Mouse (Mus musculus) embryonic facial prominence, embryonic 15.5 days (tissue): ENCODE results near the gene Dnajc6. TPM values are rescaled to one million over a fixed set of nuclear protein-coding genes. Genes with fewer than 3 reads are reported as not detected.

ENCODE experiments used
- ATAC-seq: fragments of 200-750 bp; cut with Nextera tagmentation; 2 replicates; pipeline ENCODE4 v1.8.0; 2017; ENCODE audit warnings: low read depth, moderate TSS enrichment; ENCODE audit not compliant: insufficient number of reproducible peaks, low FRiP score, low TSS enrichment
- H3K27ac ChIP-seq: fragments of 300-500 bp; sonication (generic); replicated peaks from 2 replicates; pipeline ENCODE4 v1.5.1; 2015; ENCODE audit warnings: mild to moderate bottlenecking, inconsistent platforms
- H3K27me3 ChIP-seq: fragments of 300-500 bp; sonication (generic); 2 replicates; pipeline ENCODE4 v1.6.1; 2015; ENCODE audit warnings: inconsistent platforms
- H3K36me3 ChIP-seq: fragments of 300-500 bp; sonication (generic); 2 replicates; pipeline ENCODE4 v1.6.1; 2015; ENCODE audit warnings: mild to moderate bottlenecking, inconsistent platforms
- H3K4me1 ChIP-seq: fragments of 300-500 bp; sonication (generic); 2 replicates; pipeline ENCODE4 v1.6.1; 2015; ENCODE audit warnings: inconsistent platforms
- H3K4me2 ChIP-seq: fragments of 300-500 bp; sonication (generic); replicated peaks from 2 replicates; pipeline ENCODE4 v1.6.1; 2015; ENCODE audit warnings: mild to moderate bottlenecking, inconsistent platforms
- H3K4me3 ChIP-seq: fragments of 300-500 bp; sonication (generic); replicated peaks from 2 replicates; pipeline ENCODE4 v1.5.1; 2015; ENCODE audit warnings: mild to moderate bottlenecking, inconsistent platforms
- H3K9ac ChIP-seq: fragments of 300-500 bp; sonication (generic); 2 replicates; pipeline ENCODE4 v1.6.1; 2015; ENCODE audit warnings: inconsistent platforms
- H3K9me3 ChIP-seq: fragments of 300-500 bp; sonication (generic); replicated peaks from 2 replicates; pipeline ENCODE4 v1.6.1; 2016; ENCODE audit warnings: inconsistent platforms
- WGBS: fragments of 180-500 bp; shearing (Covaris S2); methylation state at CpG from one replicate; pipeline ENCODE4 v1.1.7; 2015; 5-methylcytosine and 5-hydroxymethylcytosine counted together
- polyA plus RNA-seq: library from polyadenylated mRNA; unstranded; fragments of >200 nt; fragmentation: Nextera tagmentation; extraction: Ambion mirVana; gene quantifications from 2 replicates; pipeline ENCODE4 v1.2.1, GENCODE M21; 2015

Gene Dnajc6
- polyA plus RNA-seq, 1 experiment from 2014 or later, result 3.2 TPM

DNA sequence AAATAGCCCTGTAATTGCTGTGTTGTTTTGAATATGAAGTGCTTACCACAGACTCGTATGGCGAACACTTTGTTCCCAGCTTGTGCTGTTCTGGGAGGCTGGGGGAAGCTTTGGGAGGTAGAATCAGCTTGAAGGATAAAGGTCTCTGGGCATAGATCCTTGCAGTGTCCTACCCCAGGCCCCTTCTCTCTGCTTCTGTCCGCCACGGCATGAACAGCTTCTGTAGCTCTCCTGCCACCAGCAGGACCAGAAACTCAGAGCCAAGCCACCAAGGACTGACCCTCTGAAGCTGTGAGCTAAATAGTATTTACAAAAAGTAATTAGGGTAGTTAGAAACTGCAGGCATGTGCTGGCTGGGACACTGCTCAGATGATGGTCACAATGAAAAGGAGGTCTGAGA is 168.3 kb downstream of the Dnajc6 start:
- Histone ChIP-seq H3K4me2 (no peak overlapping the region), H3K36me3 (peaks cover 19% of the 10 kb centered on the region), H3K9me3 (no peaks in the 10 kb centered on the region), H3K4me3 (no peak overlapping the region), H3K27me3 (no peaks in the 10 kb centered on the region), H3K9ac (no peak overlapping the region), H3K4me1 (no peaks in the 10 kb centered on the region), H3K27ac (no peak overlapping the region)
- 95% methylated on average over 4 of the region's 4 CpGs for WGBS
- no peak for ATAC-seq

DNA sequence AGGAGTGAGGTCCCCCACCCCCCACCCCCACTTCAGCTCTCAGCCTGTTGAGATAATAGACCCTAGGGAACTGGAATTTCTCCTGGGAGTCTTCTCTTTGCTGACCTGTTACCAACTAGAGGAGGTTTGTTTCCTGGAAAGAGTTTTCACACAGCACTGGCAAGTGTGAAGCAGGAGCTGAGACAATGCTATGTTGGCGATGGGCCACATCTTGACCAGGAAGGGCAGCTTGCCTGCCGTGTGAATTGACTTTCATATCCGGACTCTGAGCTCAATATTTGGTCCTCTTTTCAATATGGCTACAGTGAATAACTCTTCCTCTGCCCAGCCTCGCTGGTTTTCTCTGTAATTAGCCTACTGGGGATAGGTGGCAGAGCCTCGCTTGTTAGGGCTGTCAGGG is 172.7 kb downstream of the Dnajc6 start:
- WGBS, result 74% methylated on average over 5 of the region's 5 CpGs
- H3K9ac ChIP-seq, result no peak overlapping the region
- no peak for ATAC-seq

DNA sequence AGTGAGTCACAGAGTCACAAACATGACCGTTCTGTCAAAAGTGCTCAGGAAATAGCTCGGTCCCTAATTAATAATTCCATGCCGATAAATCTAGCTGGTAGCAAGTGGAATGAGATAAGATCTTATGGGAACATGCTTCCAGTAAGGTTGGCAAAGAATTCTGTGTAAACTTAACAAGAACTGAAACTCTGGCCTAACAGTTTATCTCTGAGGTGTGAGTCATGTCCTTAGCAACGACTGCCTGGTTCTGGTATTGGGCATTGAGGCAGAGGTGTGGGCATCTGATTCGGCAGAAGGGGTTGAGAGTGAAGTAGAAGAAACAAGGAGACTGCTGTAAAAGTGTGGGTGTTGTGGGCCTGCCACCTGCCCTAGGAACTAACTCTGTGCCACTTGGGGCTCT is 173.4 kb downstream of the Dnajc6 start:
- 86% methylated on average over 5 of the region's 5 CpGs for WGBS
- H3K27ac ChIP-seq, result no peak overlapping the region
- no peak for ATAC-seq
- no peaks in the 10 kb centered on the region for H3K36me3 ChIP-seq
- no peaks in the 10 kb centered on the region for H3K9me3 ChIP-seq
- H3K4me2 ChIP-seq, result no peak overlapping the region
- no peaks in the 10 kb centered on the region for H3K4me1 ChIP-seq
- H3K4me3 ChIP-seq, result no peak overlapping the region
- no peak overlapping the region for H3K9ac ChIP-seq
- H3K27me3 ChIP-seq, result no peaks in the 10 kb centered on the region

More for the DNA sequence above, 172.7 kb downstream of the Dnajc6 start:
- H3K4me2 ChIP-seq, result no peak overlapping the region
- no peak overlapping the region for H3K4me3 ChIP-seq
- H3K27ac ChIP-seq, result no peak overlapping the region
- H3K36me3 ChIP-seq, result no peaks in the 10 kb centered on the region
- H3K4me1 ChIP-seq, result no peaks in the 10 kb centered on the region
- no peaks in the 10 kb centered on the region for H3K27me3 ChIP-seq
- no peaks in the 10 kb centered on the region for H3K9me3 ChIP-seq

DNA sequence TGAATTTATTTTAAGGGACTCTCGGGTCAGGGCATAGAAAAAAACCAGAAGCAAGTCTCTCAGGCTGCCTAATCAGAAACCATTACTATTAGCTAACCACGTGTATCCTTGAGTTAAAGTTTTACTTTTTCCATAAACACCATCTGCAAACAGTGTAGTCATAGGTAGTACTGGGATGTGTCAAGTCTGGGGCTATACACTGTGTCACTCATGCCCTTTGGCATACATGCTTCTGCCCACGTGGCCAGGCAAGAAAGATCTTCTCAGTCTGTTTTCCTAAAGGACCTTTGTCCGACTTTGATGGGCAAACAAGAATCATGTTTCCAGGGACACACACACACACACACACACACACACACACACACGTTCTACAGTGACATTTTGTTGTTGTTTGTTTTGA is 178.3 kb downstream of the Dnajc6 start:
- Histone ChIP-seq H3K4me1 (no peaks in the 10 kb centered on the region), H3K9ac (no peak overlapping the region), H3K4me3 (no peak overlapping the region), H3K9me3 (no peaks in the 10 kb centered on the region), H3K36me3 (no peaks in the 10 kb centered on the region), H3K27me3 (no peaks in the 10 kb centered on the region), H3K4me2 (no peak overlapping the region), H3K27ac (no peak overlapping the region)
- no peak for ATAC-seq
- 71% methylated on average over 5 of the region's 5 CpGs for WGBS

DNA sequence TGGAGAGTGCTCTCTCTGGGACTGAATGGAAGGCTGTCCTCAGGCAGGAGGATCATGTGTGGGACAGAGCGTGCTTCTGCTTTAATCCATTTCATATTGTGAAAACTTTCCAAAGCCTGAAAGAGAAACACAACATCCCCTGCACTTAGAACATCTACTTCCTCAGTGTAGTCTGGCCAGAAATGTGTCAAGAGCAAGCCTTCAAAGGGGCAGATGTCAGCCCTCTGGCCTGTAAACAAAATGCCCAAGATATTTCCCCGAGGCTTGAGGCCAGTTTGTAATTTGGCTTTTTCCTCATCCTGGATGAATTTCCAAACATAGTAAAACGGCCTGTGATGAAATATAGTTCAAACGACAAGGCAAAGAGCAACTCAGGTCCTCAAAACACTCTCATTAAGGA is 179.3 kb downstream of the Dnajc6 start:
- WGBS, result 34% methylated on average over 4 of the region's 4 CpGs
- no peak overlapping the region for H3K9ac ChIP-seq
- no peaks in the 10 kb centered on the region for H3K9me3 ChIP-seq
- no peak overlapping the region for H3K4me3 ChIP-seq
- H3K27ac ChIP-seq, result no peak overlapping the region; the same call in 1 of the 2 replicates
- no peaks in the 10 kb centered on the region for H3K4me1 ChIP-seq
- no peaks in the 10 kb centered on the region for H3K36me3 ChIP-seq
- peak; percentile 19; the same call in 1 of the 2 replicates for ATAC-seq
- H3K27me3 ChIP-seq, result no peaks in the 10 kb centered on the region
- no peak overlapping the region for H3K4me2 ChIP-seq

DNA sequence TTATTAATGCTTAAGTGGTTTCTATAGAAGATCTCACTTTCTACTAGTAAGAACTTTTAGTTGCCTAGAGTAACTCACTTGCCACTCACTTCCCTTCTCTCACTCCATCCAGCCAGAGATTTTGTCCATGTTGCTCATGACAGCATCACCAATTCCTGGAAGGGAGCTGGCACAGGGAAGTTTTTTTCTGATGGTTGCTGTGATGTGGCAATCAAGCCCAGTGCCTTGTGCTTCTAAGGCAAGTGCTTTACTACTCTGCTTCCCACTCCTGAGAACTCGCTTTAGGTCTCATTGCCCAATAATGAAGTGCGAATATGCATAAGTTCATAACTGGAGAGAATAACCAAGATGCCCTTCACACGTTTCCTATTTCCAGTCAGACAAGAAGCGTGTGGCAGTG is 186.2 kb downstream of the Dnajc6 start:
- 89% methylated on average over 4 of the region's 4 CpGs for WGBS
- H3K9me3 ChIP-seq, result no peaks in the 10 kb centered on the region
- no peaks in the 10 kb centered on the region for H3K36me3 ChIP-seq
- H3K4me2 ChIP-seq, result no peak overlapping the region
- no peak overlapping the region for H3K9ac ChIP-seq
- H3K27ac ChIP-seq, result no peak overlapping the region
- H3K4me3 ChIP-seq, result no peak overlapping the region
- ATAC-seq, result no peak
- H3K27me3 ChIP-seq, result no peaks in the 10 kb centered on the region
- H3K4me1 ChIP-seq, result no peaks in the 10 kb centered on the region

DNA sequence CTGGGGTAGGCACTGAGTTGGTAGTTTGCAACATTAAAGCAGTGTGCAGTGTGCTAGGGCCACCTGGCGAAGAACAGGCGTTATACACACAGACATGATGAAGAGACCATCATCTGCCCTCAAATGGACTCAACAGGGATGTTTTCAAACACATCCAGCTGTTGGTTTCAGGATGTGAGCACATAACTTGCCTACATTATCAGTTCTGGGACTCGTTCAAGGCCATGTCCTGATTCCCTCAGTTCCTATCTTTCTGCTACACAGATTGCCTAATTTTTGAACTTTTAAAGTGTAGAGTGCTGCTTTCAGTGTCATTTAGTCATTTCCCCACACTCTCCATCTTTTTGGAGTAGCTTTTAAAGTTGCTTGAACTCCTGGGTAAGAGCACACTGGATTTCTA is 186.6 kb downstream of the Dnajc6 start:
- H3K36me3 ChIP-seq, result no peaks in the 10 kb centered on the region
- no peaks in the 10 kb centered on the region for H3K9me3 ChIP-seq
- no peak overlapping the region for H3K9ac ChIP-seq
- ATAC-seq, result no peak
- no peak overlapping the region for H3K4me3 ChIP-seq
- WGBS, result 85% methylated on average over 3 of the region's 3 CpGs
- no peaks in the 10 kb centered on the region for H3K4me1 ChIP-seq
- H3K4me2 ChIP-seq, result no peak overlapping the region
- H3K27me3 ChIP-seq, result no peaks in the 10 kb centered on the region
- no peak overlapping the region for H3K27ac ChIP-seq

DNA sequence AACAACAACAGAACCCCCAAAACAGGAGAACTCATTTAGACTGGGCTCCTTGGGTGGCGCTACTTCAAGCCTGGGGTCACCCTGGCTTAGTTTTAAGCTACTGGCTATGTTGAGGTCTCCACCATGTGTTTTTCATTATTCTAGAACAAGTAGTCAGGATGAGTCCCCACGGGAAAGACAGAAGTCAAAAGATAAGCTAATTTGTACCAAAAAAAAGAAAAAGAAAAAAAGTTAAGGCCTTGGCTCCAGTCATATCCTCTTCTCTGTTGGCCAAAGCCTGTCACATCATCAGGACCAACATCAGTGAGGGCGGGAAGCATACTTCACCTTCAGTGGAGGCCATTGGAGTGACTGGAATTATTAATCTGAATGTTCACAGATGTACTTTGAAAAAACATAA is 188.4 kb downstream of the Dnajc6 start:
- no peak for ATAC-seq
- H3K36me3 ChIP-seq, result no peaks in the 10 kb centered on the region
- no peaks in the 10 kb centered on the region for H3K9me3 ChIP-seq
- no peak overlapping the region for H3K27ac ChIP-seq
- no peaks in the 10 kb centered on the region for H3K4me1 ChIP-seq
- no peak overlapping the region for H3K4me3 ChIP-seq
- no peak overlapping the region for H3K4me2 ChIP-seq
- WGBS, result 62% methylated on average over 3 of the region's 3 CpGs
- no peak overlapping the region for H3K9ac ChIP-seq
- no peaks in the 10 kb centered on the region for H3K27me3 ChIP-seq

DNA sequence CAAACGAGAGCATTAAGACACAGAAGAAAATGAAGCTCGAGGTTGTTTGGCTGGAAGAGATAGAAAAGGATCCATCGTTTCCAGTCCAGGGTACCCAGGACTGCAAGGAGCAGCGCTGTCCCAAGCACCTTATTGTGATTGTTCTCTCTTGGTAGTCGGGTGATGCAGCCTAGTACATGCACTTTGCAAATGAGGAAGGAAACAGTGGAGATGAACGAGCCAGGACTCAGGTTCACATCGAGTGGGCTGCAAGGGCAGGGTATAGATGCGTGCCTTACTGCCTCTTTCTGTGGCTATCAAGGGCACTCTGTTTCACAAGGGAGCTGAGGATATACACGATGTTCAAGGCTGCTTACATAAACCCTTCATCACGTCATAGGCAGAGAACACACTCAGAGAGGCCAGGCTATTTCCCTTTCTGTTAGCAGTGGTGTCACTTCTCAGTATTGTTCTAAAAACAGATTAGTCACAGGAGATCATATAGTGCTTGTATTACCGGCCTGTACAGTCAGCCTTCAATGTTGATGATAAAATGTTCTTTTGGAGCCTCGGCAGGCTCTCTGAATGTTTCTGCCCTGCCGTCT is 189.9 kb downstream of the Dnajc6 start:
- WGBS, result 70% methylated on average over 13 of the region's 13 CpGs
- H3K4me2 ChIP-seq, result no peak overlapping the region
- no peak overlapping the region for H3K4me3 ChIP-seq
- no peaks in the 10 kb centered on the region for H3K27me3 ChIP-seq
- H3K9me3 ChIP-seq, result no peaks in the 10 kb centered on the region
- no peak; the same call in 1 of the 2 replicates for ATAC-seq
- H3K27ac ChIP-seq, result no peak overlapping the region
- no peaks in the 10 kb centered on the region for H3K36me3 ChIP-seq
- no peaks in the 10 kb centered on the region for H3K4me1 ChIP-seq
- no peak overlapping the region for H3K9ac ChIP-seq

DNA sequence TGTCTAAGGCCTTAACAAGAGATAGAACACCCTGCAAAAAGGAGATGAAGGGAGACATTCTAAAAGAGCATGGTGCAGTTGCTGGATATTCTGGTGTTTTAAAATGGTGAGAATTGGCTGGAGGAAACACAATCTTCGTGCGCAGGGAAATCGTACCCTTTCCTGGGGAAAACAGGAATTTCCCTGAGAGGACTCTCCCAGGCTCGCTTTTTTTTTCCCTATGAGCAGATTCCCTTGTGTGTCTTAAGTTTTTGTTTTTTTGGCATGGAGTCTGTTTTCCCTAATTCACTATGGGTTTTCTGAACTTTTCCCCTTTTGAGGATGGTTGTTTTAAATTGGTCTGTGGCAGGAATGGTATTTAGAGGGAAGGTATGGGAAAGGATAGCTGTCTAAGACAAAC is 192.8 kb downstream of the Dnajc6 start:
- no peak overlapping the region for H3K9ac ChIP-seq
- WGBS, result 67% methylated on average over 4 of the region's 4 CpGs
- no peak for ATAC-seq
- H3K27me3 ChIP-seq, result no peaks in the 10 kb centered on the region
- H3K4me1 ChIP-seq, result no peaks in the 10 kb centered on the region
- H3K27ac ChIP-seq, result peak overlapping the region; percentile 69
- no peak overlapping the region for H3K4me2 ChIP-seq
- no peaks in the 10 kb centered on the region for H3K36me3 ChIP-seq
- H3K4me3 ChIP-seq, result no peak overlapping the region
- no peaks in the 10 kb centered on the region for H3K9me3 ChIP-seq

DNA sequence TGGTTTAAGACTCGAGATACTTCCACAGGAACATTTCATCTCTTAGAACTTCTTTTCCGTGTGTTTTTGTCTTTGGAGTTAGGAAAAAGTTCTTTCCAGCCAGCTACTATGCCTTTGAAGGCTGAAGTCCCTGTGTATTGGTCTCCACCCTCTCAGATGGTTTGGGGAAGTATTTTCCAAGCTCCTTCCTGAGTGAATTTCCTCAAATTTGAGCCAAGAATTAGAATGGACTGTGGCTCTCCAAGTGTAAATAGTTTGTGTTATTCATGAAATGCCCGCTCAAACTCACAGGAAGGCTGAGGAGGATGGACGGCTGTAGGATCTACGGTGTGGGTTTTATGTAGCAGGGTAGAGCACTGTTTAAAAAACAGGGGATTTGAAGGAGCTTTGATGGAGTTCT is 193.2 kb downstream of the Dnajc6 start:
- WGBS, result 61% methylated on average over 5 of the region's 5 CpGs
- Histone ChIP-seq H3K27me3 (no peaks in the 10 kb centered on the region), H3K4me2 (no peak overlapping the region), H3K36me3 (no peaks in the 10 kb centered on the region), H3K9me3 (no peaks in the 10 kb centered on the region), H3K9ac (no peak overlapping the region), H3K4me1 (no peaks in the 10 kb centered on the region), H3K27ac (peak overlapping the region; percentile 69), H3K4me3 (no peak overlapping the region)
- no peak for ATAC-seq
